12 mouse cellular contexts compared by ENCODE assay signal in the genomic region with DNA sequence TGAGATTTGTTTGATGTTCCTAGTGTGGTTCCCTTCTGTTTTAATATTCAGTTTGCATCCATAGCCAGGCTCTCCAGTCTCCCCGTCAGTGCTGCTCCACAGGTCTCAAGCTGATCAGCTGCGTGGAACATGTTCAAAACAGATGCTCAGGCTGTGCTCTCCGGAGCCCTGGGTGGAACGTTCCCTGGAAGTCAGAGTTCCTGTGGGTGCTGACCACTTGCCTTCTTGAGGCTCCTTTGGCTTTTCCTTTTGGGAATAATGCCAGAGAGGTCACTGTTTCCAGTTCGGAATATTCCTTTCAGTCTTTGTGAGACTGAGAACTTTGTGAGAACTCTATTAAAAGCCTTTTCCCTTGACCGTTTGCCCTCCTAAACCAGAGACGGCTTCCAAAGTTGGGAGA. TPM values are rescaled to one million over a fixed set of nuclear protein-coding genes. Genes with fewer than 3 reads are reported as not detected.
DNase-seq lines count a peak whose midpoint lies in the region; ATAC-seq lines count a peak whose summit lies in the region.
"Had no signal": no experiment of that assay in that cellular context is flagged by ENCODE, and none has a peak within 500 bp of the region (broad histone marks: within the 10 kb centered on the region; RNA-seq: fewer than 3 reads in every experiment).

No protein-coding gene starts in this region.

- H3K27ac ChIP-seq in heart, embryonic 11.5 days (ENCODE audit: low read depth, low read length), result no peak overlapping the region
- H3K27ac ChIP-seq: midbrain, embryonic 13.5 days; neural tube, embryonic 12.5 days had no signal

- no peak overlapping the region for H3K4me3 ChIP-seq in heart, embryonic 11.5 days (ENCODE audit: low read depth, low read length)
- H3K4me3 ChIP-seq: midbrain, embryonic 13.5 days; neural tube, embryonic 12.5 days had no signal

- H3K9me3 ChIP-seq in heart, embryonic 11.5 days (replicated peaks; ENCODE audit: control insufficient read depth, low read length), result no peaks in the 10 kb centered on the region
- H3K9me3 ChIP-seq: midbrain, embryonic 13.5 days; neural tube, embryonic 12.5 days had no signal

- H3K4me2 ChIP-seq in heart, embryonic 11.5 days, result no peak overlapping the region
- H3K4me2 ChIP-seq: midbrain, embryonic 13.5 days; neural tube, embryonic 12.5 days had no signal

- no peak overlapping the region for H3K9ac ChIP-seq in heart, embryonic 11.5 days (ENCODE audit: low read depth, low read length)
- H3K9ac ChIP-seq: midbrain, embryonic 13.5 days; neural tube, embryonic 12.5 days had no signal

- no peaks in the 10 kb centered on the region for H3K27me3 ChIP-seq in heart, embryonic 11.5 days (ENCODE audit: control insufficient read depth, insufficient read depth, low read length)
- H3K27me3 ChIP-seq: midbrain, embryonic 13.5 days; neural tube, embryonic 12.5 days had no signal

- ATAC-seq in heart, embryonic 11.5 days (replicated peaks; ENCODE audit: insufficient number of reproducible peaks, low FRiP score, low TSS enrichment), result no peak

- H3K36me3 ChIP-seq in heart, embryonic 11.5 days (ENCODE audit: control insufficient read depth, insufficient read depth, low read length), result no peaks in the 10 kb centered on the region
- H3K36me3 ChIP-seq: midbrain, embryonic 13.5 days; neural tube, embryonic 12.5 days had no signal

- DNase-seq in heart, adult 11 months, result peak; percentile 98
- DNase-seq in testis, postnatal 14 days (ENCODE audit: low spot score), result peak; percentile 30
- no peak for DNase-seq in testis, postnatal 10 days (ENCODE audit: low spot score)
- peak; percentile 36 to 50 for DNase-seq in heart, postnatal 14 days
- no peak for DNase-seq in retina, postnatal 1 day
- DNase-seq in right cerebral cortex, postnatal 36 days (ENCODE audit: low spot score in 2 of 2), result no peak
- DNase-seq in urinary bladder, adult 2 months (ENCODE audit: low spot score), result no peak
- DNase-seq: right cerebral cortex, postnatal 4 days; thymus, adult 18-20 months had no signal

- H3K4me1 ChIP-seq in heart, embryonic 11.5 days (ENCODE audit: control insufficient read depth, insufficient read depth, low read length), result peaks cover 4% of the 10 kb centered on the region
- H3K4me1 ChIP-seq: neural tube, embryonic 12.5 days had no signal

- intact Hi-C loops in heart, postnatal 14 days (cut with DNase I), result loop anchor here (2.0 kb wide), 2 partner anchors 91 to 151 kb away; a partner anchor contains a TSS

- 70% methylated on average over 7 of the region's 7 CpGs for WGBS in heart, embryonic 11.5 days (ENCODE audit: insufficient replicate concordance)

RNA-seq across cellular contexts. Expression of a gene that starts 34.3 kb away (rescaled TPM):
- polyA plus RNA-seq in heart, embryonic 11.5 days (2014; fragmentation: Nextera tagmentation; extraction: Ambion mirVana), result 60.8 and 63.8 TPM in 2 replicates
- total RNA-seq in heart, postnatal 14 days (2021), result 10 to 100 TPM; 17.9 to 18.8 TPM
- polyA plus RNA-seq in urinary bladder, adult 2 months (2012; rRNA removed), result 30.3 and 35.6 TPM in 2 replicates

RNA-seq across cellular contexts. Expression of a gene that starts 49.6 kb away (rescaled TPM):
- 180 and 205 TPM in 2 replicates for polyA plus RNA-seq in heart, embryonic 11.5 days (2014; fragmentation: Nextera tagmentation; extraction: Ambion mirVana)
- 100 to 1,000 TPM; 728 to 730 TPM for total RNA-seq in heart, postnatal 14 days (2021)
- polyA plus RNA-seq in urinary bladder, adult 2 months (2012; rRNA removed), result 76.3 and 78.1 TPM in 2 replicates

Comparison
In these comparisons a context has a peak if more than half of its experiments do, and no peak if none do; other contexts are left out.
1. DNase-seq: peak in heart, adult 11 months (single experiment), testis, postnatal 14 days (single experiment) and heart, postnatal 14 days (2 of 2); none in testis, postnatal 10 days (single experiment), retina, postnatal 1 day (single experiment), right cerebral cortex, postnatal 36 days (0 of 2) and urinary bladder, adult 2 months (single experiment).